Mouse (Mus musculus): ENCODE results near the gene Nkrf. TPM values are rescaled to one million over a fixed set of nuclear protein-coding genes. Genes with fewer than 3 reads are reported as not detected.
A peak's percentile ranks its signal among the peaks of the same experiment; 100 is the strongest.

Nkrf gene
- total RNA-seq, 2 experiments from 2014 or later = 32.5 to 34.8 TPM

DNA sequence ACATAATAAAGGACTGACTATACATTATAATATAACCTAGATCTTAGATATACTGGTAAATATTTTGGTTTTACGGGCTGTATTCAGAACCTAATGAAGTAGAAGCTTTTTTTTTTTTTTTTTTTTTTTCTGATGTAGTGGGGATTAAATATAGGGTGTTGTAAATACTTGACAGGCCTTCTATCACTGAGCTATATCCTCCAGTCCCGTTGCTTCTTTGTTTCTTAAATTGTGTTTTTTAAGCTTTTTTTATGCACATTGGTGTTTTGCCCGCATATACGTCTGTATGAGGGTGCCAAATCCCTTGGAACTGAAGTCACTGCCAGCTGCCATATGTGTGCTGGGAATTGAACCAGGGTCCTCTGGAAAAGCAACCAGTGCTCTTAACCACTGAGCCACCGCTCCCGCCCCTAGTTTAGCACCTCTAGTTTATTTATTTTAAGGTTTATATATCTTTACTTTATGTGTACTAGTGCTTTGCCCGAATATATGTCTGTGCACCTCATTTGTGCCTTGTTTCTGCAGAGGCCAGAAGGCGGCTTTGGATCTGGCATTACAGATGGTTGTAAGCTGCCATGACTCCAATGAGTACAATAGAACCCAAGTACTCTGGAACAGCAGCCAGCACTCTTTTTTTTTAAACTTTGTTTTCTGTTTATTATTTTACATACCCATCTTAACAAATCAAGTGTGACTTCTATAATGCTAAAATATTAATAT, 37.9 kb downstream of the Nkrf start:
- DNase-seq (ENCODE audit: low spot score in 2 of 2) = no peak
- intact Hi-C loops (cut with DNase I) = no loop called here

DNA sequence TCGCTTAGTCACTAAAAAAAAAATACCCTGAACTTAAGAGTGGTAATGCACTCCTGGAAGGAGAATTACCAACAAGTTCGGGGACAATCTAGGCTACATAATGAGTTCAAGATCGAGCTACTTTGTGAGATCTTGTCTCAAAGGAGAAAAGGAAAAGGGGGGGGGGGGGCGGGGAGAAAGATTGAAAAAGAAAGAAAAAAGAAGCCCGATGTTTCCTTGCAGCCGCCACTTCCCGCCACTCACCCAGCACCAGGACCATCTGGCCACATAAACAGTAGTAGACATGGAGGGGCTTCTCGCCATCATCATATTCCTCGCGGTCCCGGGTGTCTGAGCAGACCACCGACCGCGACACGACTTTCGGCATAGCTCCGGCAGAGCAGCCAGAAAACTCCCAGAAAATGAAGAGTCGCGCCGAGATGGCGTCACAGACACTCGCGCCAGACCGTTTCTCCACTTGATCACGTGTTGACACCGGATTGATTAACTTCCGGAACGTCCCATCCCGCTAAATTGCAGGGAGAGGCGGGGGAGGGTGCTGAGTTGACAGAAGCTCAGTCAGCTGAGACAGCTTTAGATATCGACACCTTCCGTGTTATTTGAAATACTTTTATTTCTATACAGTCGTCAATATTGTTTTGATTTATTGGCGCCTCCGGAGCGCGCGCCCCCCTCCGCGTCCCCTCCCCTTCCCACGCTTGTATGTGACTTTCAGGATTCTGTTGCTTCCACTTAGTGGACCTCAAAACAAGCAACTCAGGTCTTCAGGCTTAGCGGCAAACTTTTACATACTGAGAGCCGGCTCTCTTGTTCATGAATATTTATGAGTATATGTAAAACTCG, 38.7 kb downstream of the Nkrf start:
- intact Hi-C loops (cut with DNase I) = no loop called here
- peak; percentile 82 to 88 for DNase-seq (ENCODE audit: low spot score in 2 of 2)

DNA sequence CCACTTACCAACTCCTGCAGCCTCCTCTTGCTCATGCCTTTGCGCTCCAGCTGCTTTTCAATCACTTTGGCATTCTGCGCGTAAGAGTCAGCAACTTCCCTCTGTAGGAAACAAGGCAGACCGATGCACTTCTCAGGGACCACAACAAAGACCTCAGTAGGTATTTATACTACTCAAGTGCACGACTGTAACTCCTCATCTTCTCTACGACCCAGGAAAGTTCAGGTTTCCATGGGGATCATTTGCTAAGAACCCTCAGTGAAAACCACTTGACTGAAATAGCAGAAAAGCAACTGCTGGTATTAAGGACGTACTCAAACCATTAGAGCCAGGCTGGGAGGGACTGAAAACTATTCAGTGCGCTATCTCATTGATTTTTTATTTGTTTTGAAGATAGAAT, 50.1 kb downstream of the Nkrf start:
- intact Hi-C loops (cut with DNase I) = no loop called here
- DNase-seq (ENCODE audit: low spot score in 2 of 2) = no peak

DNA sequence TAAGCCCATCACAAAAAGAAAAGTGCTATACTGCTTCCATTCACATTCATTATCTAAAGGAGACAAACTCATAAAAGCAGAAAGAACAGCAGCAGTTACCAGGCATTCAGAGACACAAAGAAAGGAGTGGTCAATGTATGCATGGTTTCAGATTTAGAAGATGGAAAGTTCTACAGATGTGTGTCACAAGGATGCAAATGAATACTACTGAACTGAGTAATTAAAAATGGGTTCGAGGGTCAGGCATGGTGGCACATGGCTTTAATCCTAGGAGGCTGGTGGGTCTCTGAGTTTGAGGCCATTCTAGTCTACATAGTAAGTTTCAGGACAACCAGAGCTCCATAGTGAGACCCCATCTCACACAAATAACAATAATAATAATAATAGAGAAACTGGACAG, 55.5 kb downstream of the Nkrf start:
- DNase-seq (ENCODE audit: low spot score in 2 of 2) = no peak
- intact Hi-C loops (cut with DNase I) = no loop called here

DNA sequence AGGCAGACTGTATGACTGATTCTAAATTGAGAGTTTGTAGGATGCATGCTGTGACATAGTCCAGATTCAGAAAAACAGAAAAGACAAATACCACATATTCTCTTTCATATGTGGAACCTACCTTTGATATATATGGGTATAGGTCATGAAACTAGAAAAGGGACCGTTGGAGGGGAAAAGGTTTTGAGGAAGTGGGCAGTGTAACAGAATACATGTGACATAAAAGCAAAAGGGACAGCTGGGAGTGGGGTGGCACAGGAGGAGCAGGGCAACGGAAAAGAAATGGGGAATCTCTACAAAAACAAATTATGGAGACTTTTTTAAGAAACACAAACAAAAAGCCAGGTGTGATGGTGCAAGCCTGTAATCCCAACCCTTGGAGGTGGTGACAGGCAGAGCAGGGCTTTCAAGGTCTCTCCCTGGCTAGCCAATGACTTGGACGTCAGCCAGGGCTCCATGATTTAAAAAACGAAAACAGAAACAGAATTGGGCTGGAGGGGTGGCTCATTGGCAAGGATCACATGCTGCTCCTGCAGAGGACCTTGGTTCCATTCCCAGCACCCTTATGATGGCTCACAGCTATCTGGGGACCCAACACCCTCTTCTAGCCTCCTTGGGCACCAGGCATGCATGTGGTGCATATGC, 59.2 kb downstream of the Nkrf start:
- DNase-seq (ENCODE audit: low spot score in 2 of 2) = no peak
- intact Hi-C loops (cut with DNase I) = no loop called here

DNA sequence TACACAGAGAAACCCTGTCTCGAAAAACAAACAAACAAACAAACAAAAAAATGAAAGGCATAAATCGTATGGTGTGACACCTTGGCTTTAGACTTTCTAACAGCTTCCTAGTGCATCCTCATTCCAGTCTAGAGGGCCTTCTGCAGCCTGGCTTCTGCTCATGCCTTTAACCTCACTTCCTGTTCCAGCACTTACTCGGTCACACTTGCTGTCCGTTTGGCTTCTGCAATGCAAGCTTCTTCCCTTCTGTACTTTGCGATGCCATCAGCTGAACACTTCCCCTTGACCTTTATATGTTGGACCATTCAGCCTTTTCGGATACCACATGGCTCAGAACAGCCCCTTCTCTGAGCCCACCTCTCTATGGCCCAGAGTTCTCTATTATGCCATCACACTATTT, 61.0 kb downstream of the Nkrf start:
- intact Hi-C loops (cut with DNase I) = no loop called here
- DNase-seq (ENCODE audit: low spot score in 2 of 2) = no peak

DNA sequence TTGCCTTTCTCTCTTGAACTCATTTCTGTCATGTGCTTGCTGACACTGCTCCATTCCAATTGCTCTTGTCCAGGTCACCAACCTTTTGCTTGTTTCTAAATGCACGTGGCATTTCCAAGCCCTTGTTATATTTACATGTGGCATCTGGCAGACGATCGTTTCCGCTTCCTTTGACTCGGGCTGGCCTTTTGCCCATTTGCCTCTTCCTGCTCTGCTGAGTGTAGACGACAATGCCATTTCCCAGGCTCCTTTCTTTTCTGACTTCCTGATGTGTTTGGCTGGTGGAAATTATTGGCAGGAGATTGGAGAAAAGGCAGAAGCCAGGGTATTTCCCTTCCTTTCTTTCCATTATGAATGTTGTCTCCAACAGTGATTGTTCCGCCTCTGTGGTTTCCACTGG, 63.3 kb downstream of the Nkrf start:
- intact Hi-C loops (cut with DNase I) = no loop called here
- DNase-seq (ENCODE audit: low spot score in 2 of 2) = no peak

Other genes starting within 250 kb of the Nkrf start
- gene Slc25a43, start 159.2 kb downstream of the Nkrf start, total RNA-seq (2021) = under 1 TPM; 0.55 to 0.62 TPM
- 100 to 1,000 TPM; 343 to 350 TPM for gene Slc25a5, start 107.2 kb downstream of the Nkrf start, total RNA-seq (2021)
- gene Ube2a, start 29.0 kb downstream of the Nkrf start, total RNA-seq (2021) = 10 to 100 TPM; 47.8 to 56.8 TPM
- 10 to 100 TPM; 39.5 to 41.1 TPM for gene C330007P06Rik, start 28.8 kb downstream of the Nkrf start, total RNA-seq (2021)
- 10 to 100 TPM; 57.9 to 63.8 TPM for gene Sept6, start 88.9 kb upstream of the Nkrf start, total RNA-seq (2021)
- not detected for gene Sowahd, start 145.9 kb upstream of the Nkrf start, total RNA-seq (2021)
- gene Rpl39, start 182.5 kb upstream of the Nkrf start, total RNA-seq (2021) = 100 to 1,000 TPM; 246 to 253 TPM
- gene Upf3b, start 207.4 kb upstream of the Nkrf start, total RNA-seq (2021) = 10 to 100 TPM; 13.7 to 16.0 TPM
- 10 to 100 TPM; 12.5 to 14.1 TPM for gene Nkap, start 223.9 kb upstream of the Nkrf start, total RNA-seq (2021)

Data from left cerebral cortex, postnatal 25 days (tissue).